8 mouse cellular contexts compared by ENCODE assay signal in genomic region chr5:115279226-115280049, GRCm38 (mm10). TPM values are rescaled to one million over a fixed set of nuclear protein-coding genes. Genes with fewer than 3 reads are reported as not detected.
DNase-seq lines count a peak whose midpoint lies in the region; ATAC-seq and TF ChIP-seq lines count a peak whose summit lies in the region.

Gene Coq5 (plus strand): TSS chr5:115279666.

- peak within 1 kb of the TSS; percentile 75 for H3K9ac ChIP-seq in hindbrain, embryonic 16.5 days (ENCODE audit: low read depth, low read length)

- DNase-seq in T-cell, adult 2 months (ENCODE audit: low spot score): peak; percentile 83
- DNase-seq in cerebellum, postnatal 4 days (ENCODE audit: low spot score in 2 of 2): peak; percentile 73 to 88
- peak; percentile 92 for DNase-seq in gastrocnemius, adult 2 months
- peak; percentile 89 to 93 for DNase-seq in left cerebral cortex, adult 18-20 months (ENCODE audit: low spot score in 2 of 2)
- peak; percentile 87 to 91 for DNase-seq in lung, postnatal 4 days
- peak; percentile 91 for DNase-seq in right cerebral cortex, adult 18-20 months
- DNase-seq in urinary bladder, adult 2 months (ENCODE audit: low spot score): peak; percentile 84

- peak within 1 kb of the TSS; percentile 94 for H3K27ac ChIP-seq in gastrocnemius, adult 2 months
- H3K27ac ChIP-seq in hindbrain, embryonic 16.5 days (ENCODE audit: low read depth, low read length): peak within 1 kb of the TSS; percentile 52; the same call in 1 of the 2 replicates

- H3K4me2 ChIP-seq in hindbrain, embryonic 16.5 days (ENCODE audit: low read length): peak within 1 kb of the TSS; percentile 91

- WGBS in hindbrain, embryonic 16.5 days: 4% methylated on average over 43 of the region's 45 CpGs

- peaks cover 5% of the 10 kb centered on the region for H3K4me1 ChIP-seq in hindbrain, embryonic 16.5 days (ENCODE audit: control insufficient read depth, insufficient read depth, low read depth, low read length)

- peak; percentile 83 for ATAC-seq in hindbrain, embryonic 16.5 days

- no peaks in the 10 kb centered on the region for H3K27me3 ChIP-seq in hindbrain, embryonic 16.5 days (replicated peaks; ENCODE audit: control insufficient read depth, insufficient read depth, low read length)

- H3K4me3 ChIP-seq in gastrocnemius, adult 2 months: peak within 1 kb of the TSS; percentile 84
- H3K4me3 ChIP-seq in hindbrain, embryonic 16.5 days (ENCODE audit: low read length): peak within 1 kb of the TSS; percentile 56

- intact Hi-C loops in gastrocnemius, adult 2 months (cut with DNase I): loop anchor here (5.0 kb wide), 1 partner anchor 63 kb away; the partner anchor contains the start of genes Gatc and Triap1

- H3K36me3 ChIP-seq in hindbrain, embryonic 16.5 days (ENCODE audit: control insufficient read depth, insufficient read depth, low read length): peaks cover 6% of the 10 kb centered on the region

- TF ChIP-seq CTCF in gastrocnemius, adult 2 months (IDR thresholded peaks at IDR 0.05): no peak

- H3K9me3 ChIP-seq in hindbrain, embryonic 16.5 days (ENCODE audit: control insufficient read depth, low read length): no peaks in the 10 kb centered on the region

RNA-seq across cellular contexts. Expression of gene Coq5, which starts in this region (rescaled TPM):
- total RNA-seq in gastrocnemius, adult 2 months (2021): 100 to 1,000 TPM in 1 of 2 experiments, 10 to 100 TPM in 1; 63.8 to 112 TPM
- 61.4 and 62.9 TPM in 2 replicates for polyA plus RNA-seq in hindbrain, embryonic 16.5 days (2015; fragmentation: Nextera tagmentation; extraction: Ambion mirVana)
- total RNA-seq in left cerebral cortex, adult 18-20 months (2021): 10 to 100 TPM; 42.1 to 43.2 TPM
- polyA plus RNA-seq in urinary bladder, adult 2 months (2012; rRNA removed): 23.9 and 26.4 TPM in 2 replicates

Comparison
In these comparisons a context has a peak if more than half of its experiments do, and no peak if none do; other contexts are left out.
1. Peak in every context shown above with its lines: DNase-seq, ATAC-seq, H3K4me3 ChIP-seq and H3K27ac ChIP-seq.